Mouse (Mus musculus): ENCODE measurements around the gene Zscan5b. TPM values are rescaled to one million over a fixed set of nuclear protein-coding genes. Genes with fewer than 3 reads are reported as not detected.
"Not testable (repeated sequence)": the region's sequence is repeated elsewhere in the genome, so short reads cannot be mapped to it uniquely, and the experiment has no call there.

Zscan5b gene
- polyA plus RNA-seq (2015; fragmentation: Nextera tagmentation; extraction: Ambion mirVana): not detected in 2 replicates

GRCm38 (mm10) chr7:6221978-6222377, at the start of gene Zscan5b:
Gene Zscan5b (plus strand): TSS chr7:6222278.
- Histone ChIP-seq H3K36me3 (no peaks in the 10 kb centered on the region), H3K4me2 (no peak within 1 kb of the TSS), H3K4me3 (no peak within 1 kb of the TSS), H3K9me3 (no peaks in the 10 kb centered on the region), H3K4me1 (no peaks in the 10 kb centered on the region), H3K9ac (no peak within 1 kb of the TSS), H3K27me3 (no peaks in the 10 kb centered on the region), H3K27ac (no peak within 1 kb of the TSS)
- no peak for ATAC-seq (ENCODE audit: insufficient number of reproducible peaks, low FRiP score, low TSS enrichment, low read depth)
- WGBS: 92% methylated on average over 12 of the region's 12 CpGs

- peak overlapping the region; percentile 71 for H3K4me2 ChIP-seq
- ATAC-seq (ENCODE audit: insufficient number of reproducible peaks, low FRiP score, low TSS enrichment, low read depth): peak; percentile 13; the same call in 1 of the 2 replicates
- no peaks in the 10 kb centered on the region for H3K9me3 ChIP-seq
- H3K9ac ChIP-seq: peak overlapping the region; percentile 76
- peak overlapping the region; percentile 86 for H3K27ac ChIP-seq
- no peaks in the 10 kb centered on the region for H3K27me3 ChIP-seq
- under 1% methylated on average over 28 of the region's 28 CpGs for WGBS
- peaks cover 19% of the 10 kb centered on the region for H3K4me1 ChIP-seq
- H3K36me3 ChIP-seq: peaks cover 9% of the 10 kb centered on the region; the same call in 1 of the 2 replicates
- H3K4me3 ChIP-seq: peak overlapping the region; percentile 71
Observed at GRCm38 (mm10) chr7:6172674-6173244, 49.3 kb upstream of the Zscan5b start.

GRCm38 (mm10) chr7:6173872-6174271, 48.2 kb upstream of the Zscan5b start:
- Histone ChIP-seq H3K4me1 (peaks cover 19% of the 10 kb centered on the region), H3K4me2 (no peak overlapping the region), H3K4me3 (no peak overlapping the region), H3K9ac (no peak overlapping the region), H3K36me3 (peaks cover 15% of the 10 kb centered on the region), H3K9me3 (no peaks in the 10 kb centered on the region), H3K27me3 (no peaks in the 10 kb centered on the region), H3K27ac (no peak overlapping the region)
- no peak for ATAC-seq (ENCODE audit: insufficient number of reproducible peaks, low FRiP score, low TSS enrichment, low read depth)
- WGBS: 86% methylated on average over 8 of the region's 8 CpGs

GRCm38 (mm10) chr7:6174365-6174987, 47.6 kb upstream of the Zscan5b start:
- H3K9ac ChIP-seq; H3K27ac ChIP-seq; H3K9me3 ChIP-seq; H3K27me3 ChIP-seq; H3K4me3 ChIP-seq; H3K4me2 ChIP-seq; ATAC-seq (ENCODE audit: insufficient number of reproducible peaks, low FRiP score, low TSS enrichment, low read depth): not testable (repeated sequence)
- H3K36me3 ChIP-seq: peaks cover 19% of the 10 kb centered on the region
- peaks cover 19% of the 10 kb centered on the region for H3K4me1 ChIP-seq
- WGBS: 83% methylated on average over 9 of the region's 9 CpGs

GRCm38 (mm10) chr7:6179013-6179412, 43.1 kb upstream of the Zscan5b start:
- Histone ChIP-seq H3K9me3 (no peaks in the 10 kb centered on the region), H3K4me2 (no peak overlapping the region), H3K4me1 (no peaks in the 10 kb centered on the region; the same call in 1 of the 2 replicates), H3K27ac (no peak overlapping the region), H3K9ac (no peak overlapping the region), H3K27me3 (no peaks in the 10 kb centered on the region), H3K4me3 (no peak overlapping the region), H3K36me3 (peaks cover 35% of the 10 kb centered on the region)
- no peak for ATAC-seq (ENCODE audit: insufficient number of reproducible peaks, low FRiP score, low TSS enrichment, low read depth)

- no peaks in the 10 kb centered on the region for H3K9me3 ChIP-seq
- ATAC-seq (ENCODE audit: insufficient number of reproducible peaks, low FRiP score, low TSS enrichment, low read depth): no peak
- H3K36me3 ChIP-seq: peaks cover 63% of the 10 kb centered on the region
- no peak overlapping the region for H3K4me2 ChIP-seq
- H3K4me3 ChIP-seq: no peak overlapping the region
- no peak overlapping the region for H3K27ac ChIP-seq
- H3K4me1 ChIP-seq: no peaks in the 10 kb centered on the region; the same call in 1 of the 2 replicates
- H3K9ac ChIP-seq: no peak overlapping the region
- no peaks in the 10 kb centered on the region for H3K27me3 ChIP-seq
Observed at GRCm38 (mm10) chr7:6182882-6183281, 39.2 kb upstream of the Zscan5b start.

- H3K36me3 ChIP-seq: peaks cover 67% of the 10 kb centered on the region
Observed at GRCm38 (mm10) chr7:6183802-6184201, 38.3 kb upstream of the Zscan5b start.

GRCm38 (mm10) chr7:6184521-6184920, 37.6 kb upstream of the Zscan5b start:
- Histone ChIP-seq H3K4me2 (no peak overlapping the region), H3K27me3 (0 out of 2 replicates have a peak, but pooled peaks cover 3% of the 10 kb centered on the region), H3K4me1 (no peaks in the 10 kb centered on the region), H3K9ac (no peak overlapping the region), H3K9me3 (no peaks in the 10 kb centered on the region), H3K27ac (no peak overlapping the region), H3K36me3 (peaks cover 68% of the 10 kb centered on the region), H3K4me3 (no peak overlapping the region)
- 75% methylated on average over 8 of the region's 8 CpGs for WGBS
- ATAC-seq (ENCODE audit: insufficient number of reproducible peaks, low FRiP score, low TSS enrichment, low read depth): no peak

More at GRCm38 (mm10) chr7:6183802-6184201, 38.3 kb upstream of the Zscan5b start:
- Histone ChIP-seq H3K4me2 (no peak overlapping the region), H3K4me3 (no peak overlapping the region), H3K9ac (no peak overlapping the region), H3K4me1 (no peaks in the 10 kb centered on the region; the same call in 1 of the 2 replicates), H3K9me3 (no peaks in the 10 kb centered on the region), H3K27ac (no peak overlapping the region), H3K27me3 (no peaks in the 10 kb centered on the region)
- 90% methylated on average over 19 of the region's 19 CpGs for WGBS
- no peak for ATAC-seq (ENCODE audit: insufficient number of reproducible peaks, low FRiP score, low TSS enrichment, low read depth)

- Histone ChIP-seq H3K36me3 (peaks cover 77% of the 10 kb centered on the region), H3K4me2 (no peak overlapping the region), H3K4me1 (no peaks in the 10 kb centered on the region), H3K9ac (no peak overlapping the region), H3K27ac (no peak overlapping the region), H3K27me3 (0 out of 2 replicates have a peak, but pooled peaks cover 5% of the 10 kb centered on the region), H3K9me3 (no peaks in the 10 kb centered on the region), H3K4me3 (no peak overlapping the region)
- WGBS: 88% methylated on average over 1 of the region's 1 CpGs
- ATAC-seq (ENCODE audit: insufficient number of reproducible peaks, low FRiP score, low TSS enrichment, low read depth): no peak
Observed at GRCm38 (mm10) chr7:6185391-6185790, 36.7 kb upstream of the Zscan5b start.

- H3K36me3 ChIP-seq: peaks cover 72% of the 10 kb centered on the region
Observed at GRCm38 (mm10) chr7:6186176-6186575, 35.9 kb upstream of the Zscan5b start.

GRCm38 (mm10) chr7:6186756-6187155, 35.3 kb upstream of the Zscan5b start:
- Histone ChIP-seq H3K36me3 (peaks cover 72% of the 10 kb centered on the region), H3K9ac (no peak overlapping the region), H3K4me2 (no peak overlapping the region), H3K9me3 (no peaks in the 10 kb centered on the region), H3K4me1 (no peaks in the 10 kb centered on the region), H3K4me3 (no peak overlapping the region), H3K27me3 (0 out of 2 replicates have a peak, but pooled peaks cover 5% of the 10 kb centered on the region), H3K27ac (no peak overlapping the region)
- no peak for ATAC-seq (ENCODE audit: insufficient number of reproducible peaks, low FRiP score, low TSS enrichment, low read depth)
- WGBS: 89% methylated on average over 2 of the region's 2 CpGs

More at GRCm38 (mm10) chr7:6186176-6186575, 35.9 kb upstream of the Zscan5b start:
- no peak for ATAC-seq (ENCODE audit: insufficient number of reproducible peaks, low FRiP score, low TSS enrichment, low read depth)
- H3K9me3 ChIP-seq: no peaks in the 10 kb centered on the region
- H3K4me3 ChIP-seq: no peak overlapping the region
- no peaks in the 10 kb centered on the region for H3K4me1 ChIP-seq
- H3K27me3 ChIP-seq: 0 out of 2 replicates have a peak, but pooled peaks cover 5% of the 10 kb centered on the region
- H3K4me2 ChIP-seq: no peak overlapping the region
- H3K27ac ChIP-seq: no peak overlapping the region
- no peak overlapping the region for H3K9ac ChIP-seq
- WGBS: 92% methylated on average over 2 of the region's 2 CpGs

GRCm38 (mm10) chr7:6189542-6189941, 32.5 kb upstream of the Zscan5b start:
- Histone ChIP-seq H3K4me3 (no peak overlapping the region), H3K4me1 (no peaks in the 10 kb centered on the region), H3K27me3 (0 out of 2 replicates have a peak, but pooled peaks cover 5% of the 10 kb centered on the region), H3K27ac (no peak overlapping the region), H3K9me3 (no peaks in the 10 kb centered on the region), H3K36me3 (peaks cover 55% of the 10 kb centered on the region), H3K9ac (no peak overlapping the region), H3K4me2 (no peak overlapping the region)
- no peak for ATAC-seq (ENCODE audit: insufficient number of reproducible peaks, low FRiP score, low TSS enrichment, low read depth)
- 37% methylated on average over 45 of the region's 45 CpGs for WGBS
